Mouse (Mus musculus) C2C12 (cell line): ENCODE results near the gene Gpx4.

ENCODE experiments used
- CTCF ChIP-seq: IDR thresholded peaks from one replicate; pipeline ENCODE4 v1.5.1; 2011; ENCODE audit not compliant: control insufficient read depth, insufficient read depth, insufficient read length
- MYOD1 ChIP-seq: IDR thresholded peaks from one replicate; pipeline ENCODE4 v1.6.1; 2011; ENCODE audit warnings: low read depth; ENCODE audit not compliant: control insufficient read depth, insufficient read length
- USF1 ChIP-seq: IDR thresholded peaks from one replicate; pipeline ENCODE4 v1.6.1; 2011; ENCODE audit warnings: low read depth, mild to moderate bottlenecking, control low read depth, moderate library complexity

- TF ChIP-seq MYOD1, result no peak
- TF ChIP-seq CTCF, result no peak
- TF ChIP-seq USF1, result no peak
Observed at GRCm38 (mm10) chr10:80013609-80014008, 33.4 kb upstream of the Gpx4 start.
